Mouse (Mus musculus) liver, embryonic 14.5 days (tissue): ENCODE measurements around the gene Gm5662. TPM values are rescaled to one million over a fixed set of nuclear protein-coding genes. Genes with fewer than 3 reads are reported as not detected.
"Not testable (repeated sequence)": the region's sequence is repeated elsewhere in the genome, so short reads cannot be mapped to it uniquely, and the experiment has no call there.

Source experiments
- ATAC-seq: fragments of 200-750 bp; cut with Nextera tagmentation; 2 replicates; pipeline ENCODE4 v1.8.0; 2017; ENCODE audit warnings: moderate number of reproducible peaks, mild to moderate bottlenecking, moderate library complexity; ENCODE audit not compliant: insufficient read depth
- DNase-seq, 3 experiments: peaks; one replicate each; pipeline ENCODE4 v3.0.0-alpha.2; 2012 to 2013; ENCODE audit warnings: low read depth in 3 of 3, low spot score in 3 of 3
- H3K27ac ChIP-seq: fragments of 300-500 bp; sonication (generic); 2 replicates; pipeline ENCODE4 v1.5.1; 2014; ENCODE audit warnings: moderate library complexity, mild to moderate bottlenecking, control low read depth, inconsistent platforms
- H3K27me3 ChIP-seq: fragments of 300-500 bp; sonication (generic); 2 replicates; pipeline ENCODE4 v1.6.1; 2014; ENCODE audit warnings: mild to moderate bottlenecking, low read length, moderate library complexity; ENCODE audit not compliant: control insufficient read depth, insufficient read depth
- H3K36me3 ChIP-seq: fragments of 300-500 bp; sonication (generic); replicated peaks from 2 replicates; pipeline ENCODE4 v1.6.1; 2014; ENCODE audit warnings: low read depth; ENCODE audit not compliant: control insufficient read depth, insufficient read depth
- H3K4me1 ChIP-seq, 2 experiments: fragments of 200-500 bp in 1 of 2; fragments of 300-500 bp in 1 of 2; sonication (generic) in 1 of 2; replicated peaks; 2 replicates each; pipeline ENCODE4 v1.6.1; 2012 to 2014; ENCODE audit warnings: antibody characterized with exemption in 1 of 2, inconsistent platforms in 1 of 2, low read length in 1 of 2; ENCODE audit not compliant: control insufficient read depth in 2 of 2, insufficient read depth in 2 of 2
- H3K4me2 ChIP-seq: fragments of 300-500 bp; sonication (generic); 2 replicates; pipeline ENCODE4 v1.6.1; 2014; ENCODE audit warnings: low read depth, mild to moderate bottlenecking, control low read depth, moderate library complexity
- H3K4me3 ChIP-seq, 2 experiments: fragments of 200-500 bp in 1 of 2; fragments of 300-500 bp in 1 of 2; sonication (generic) in 1 of 2; 2 replicates each; pipeline ENCODE4 v1.5.1; 2012 to 2014; ENCODE audit warnings: low read depth in 2 of 2, low read length in 2 of 2, mild to moderate bottlenecking in 2 of 2, control low read depth in 1 of 2, inconsistent platforms in 1 of 2, moderate library complexity in 1 of 2; ENCODE audit not compliant: insufficient read depth in 1 of 2
- H3K9ac ChIP-seq: fragments of 300-500 bp; sonication (generic); replicated peaks from 2 replicates; pipeline ENCODE4 v1.6.1; 2014; ENCODE audit warnings: mild to moderate bottlenecking, control low read depth, moderate library complexity
- H3K9me3 ChIP-seq: fragments of 300-500 bp; sonication (generic); 2 replicates; pipeline ENCODE4 v1.6.1; 2016; ENCODE audit warnings: low read length, mixed read lengths; ENCODE audit not compliant: control insufficient read depth
- CTCF ChIP-seq: IDR thresholded peaks from 2 replicates; pipeline ENCODE4 v1.5.1; 2016; ENCODE audit warnings: antibody characterized with exemption, low read depth, control low read depth
- EP300 ChIP-seq: IDR thresholded peaks from 2 replicates; pipeline ENCODE4 v1.6.1; 2016; ENCODE audit warnings: antibody characterized with exemption, low read depth
- WGBS: fragments of 180-500 bp; shearing (Covaris S2); extraction: QIAGEN DNeasy Blood & Tissue Kit; methylation state at CpG from one replicate; pipeline ENCODE4 v1.1.7; 2014; ENCODE audit not compliant: insufficient replicate concordance; 5-methylcytosine and 5-hydroxymethylcytosine counted together
- polyA plus RNA-seq, 2 experiments: library from polyadenylated mRNA; depleted of rRNA in 1 of 2; stranded (reverse) in 1 of 2; unstranded in 1 of 2; fragments of >200 nt; fragmentation: Nextera tagmentation in 1 of 2; extraction: Ambion mirVana in 1 of 2; gene quantifications; 2 replicates each; pipeline versions ENCODE4 v1.2.1 to v1.2.3; 2012 to 2014

Gene Gm5662
- polyA plus RNA-seq, 2 experiments: not detected

GRCm38 (mm10) chr12:88257241-88257640 lies 17.1 kb downstream of the Gm5662 start:
- ATAC-seq (no peak), DNase-seq (no peak)
- Histone ChIP-seq H3K4me2 (no peak overlapping the region), H3K27ac (no peak overlapping the region), H3K4me1 (no peaks in the 10 kb centered on the region), H3K27me3 (no peaks in the 10 kb centered on the region), H3K9ac (no peak overlapping the region), H3K4me3 (no peak overlapping the region), H3K9me3 (no peaks in the 10 kb centered on the region), H3K36me3 (no peaks in the 10 kb centered on the region)
- 36% methylated on average over 1 of the region's 1 CpGs for WGBS
- no peak for TF ChIP-seq EP300
- no peak for TF ChIP-seq CTCF

GRCm38 (mm10) chr12:88255917-88256316 lies 18.4 kb downstream of the Gm5662 start:
- H3K36me3 ChIP-seq, H3K9me3 ChIP-seq, H3K4me2 ChIP-seq, H3K4me3 ChIP-seq, H3K27me3 ChIP-seq, H3K9ac ChIP-seq, H3K27ac ChIP-seq, H3K4me1 ChIP-seq, ATAC-seq, DNase-seq: not testable (repeated sequence)
- WGBS: 27% methylated on average over 2 of the region's 2 CpGs

GRCm38 (mm10) chr12:88250000-88250399 lies 24.3 kb downstream of the Gm5662 start, which contains the start of gene Gm8332:
Gene Gm8332, minus strand, starts transcription at chr12:88250100.
- not testable (repeated sequence) for ATAC-seq, H3K9ac ChIP-seq, H3K4me2 ChIP-seq, H3K9me3 ChIP-seq, H3K27ac ChIP-seq, H3K36me3 ChIP-seq, DNase-seq, H3K4me3 ChIP-seq, H3K27me3 ChIP-seq, H3K4me1 ChIP-seq
- 71% methylated on average over 1 of the region's 2 CpGs for WGBS

- not testable (repeated sequence) for H3K4me2 ChIP-seq, H3K4me1 ChIP-seq, H3K9ac ChIP-seq, DNase-seq, H3K9me3 ChIP-seq, ATAC-seq, H3K27me3 ChIP-seq, H3K36me3 ChIP-seq, H3K27ac ChIP-seq, H3K4me3 ChIP-seq
Measured at GRCm38 (mm10) chr12:88245786-88246185, 28.5 kb downstream of the Gm5662 start.

GRCm38 (mm10) chr12:88242940-88243339 lies 31.4 kb downstream of the Gm5662 start:
- 26% methylated on average over 1 of the region's 1 CpGs for WGBS
- not testable (repeated sequence) for H3K9ac ChIP-seq, H3K4me2 ChIP-seq, ATAC-seq, H3K9me3 ChIP-seq, DNase-seq, H3K27me3 ChIP-seq, H3K36me3 ChIP-seq, H3K4me1 ChIP-seq, H3K27ac ChIP-seq, H3K4me3 ChIP-seq

Other genes with a start within 250 kb of the Gm5662 start
- gene Gm2056, start 247.5 kb downstream of the Gm5662 start, polyA plus RNA-seq (2012; rRNA removed): not detected in 2 replicates
- gene Gm2056, start 247.5 kb downstream of the Gm5662 start, polyA plus RNA-seq (2014; fragmentation: Nextera tagmentation; extraction: Ambion mirVana): not detected in 2 replicates
- not detected in 2 replicates for gene Gm16368, start 190.8 kb downstream of the Gm5662 start, polyA plus RNA-seq (2012; rRNA removed)
- gene Gm16368, start 190.8 kb downstream of the Gm5662 start, polyA plus RNA-seq (2014; fragmentation: Nextera tagmentation; extraction: Ambion mirVana): not detected in 2 replicates
- not detected in 2 replicates for gene Gm10436, start 92.4 kb downstream of the Gm5662 start, polyA plus RNA-seq (2012; rRNA removed)
- not detected in 2 replicates for gene Gm10436, start 92.4 kb downstream of the Gm5662 start, polyA plus RNA-seq (2014; fragmentation: Nextera tagmentation; extraction: Ambion mirVana)
- not detected in 2 replicates for gene Gm8332, start 24.4 kb downstream of the Gm5662 start, polyA plus RNA-seq (2012; rRNA removed)
- gene Gm8332, start 24.4 kb downstream of the Gm5662 start, polyA plus RNA-seq (2014; fragmentation: Nextera tagmentation; extraction: Ambion mirVana): not detected in 2 replicates
- gene Gm5039, start 49.5 kb upstream of the Gm5662 start, polyA plus RNA-seq (2012; rRNA removed): not detected in 2 replicates
- gene Gm5039, start 49.5 kb upstream of the Gm5662 start, polyA plus RNA-seq (2014; fragmentation: Nextera tagmentation; extraction: Ambion mirVana): not detected in 2 replicates
- gene Adck1, start 86.1 kb upstream of the Gm5662 start, polyA plus RNA-seq (2012; rRNA removed): 6.5 and 6.6 TPM in 2 replicates
- gene Adck1, start 86.1 kb upstream of the Gm5662 start, polyA plus RNA-seq (2014; fragmentation: Nextera tagmentation; extraction: Ambion mirVana): 5.8 and 7.0 TPM in 2 replicates